Mouse (Mus musculus) myocyte (in vitro differentiated cells): ENCODE results near the gene 1500015O10Rik.

Experiments
- CEBPB ChIP-seq: IDR thresholded peaks from 2 replicates; pipeline ENCODE4 v1.6.1; 2011; ENCODE audit warnings: mild to moderate bottlenecking, moderate library complexity; ENCODE audit not compliant: poor library complexity, insufficient read depth, severe bottlenecking
- MAX ChIP-seq: IDR thresholded peaks from one replicate; pipeline ENCODE4 v1.6.1; 2011; ENCODE audit warnings: low read depth, mild to moderate bottlenecking, control low read depth
- MYOD1 ChIP-seq, 3 experiments: IDR thresholded peaks; one replicate each; pipeline ENCODE4 v1.6.1; 2011; ENCODE audit warnings: control low read depth in 2 of 3, low read depth in 2 of 3, mild to moderate bottlenecking in 2 of 3, moderate library complexity in 1 of 3; ENCODE audit not compliant: insufficient read length in 2 of 3, control insufficient read depth in 1 of 3
- POLR2A ChIP-seq: IDR thresholded peaks from one replicate; pipeline ENCODE4 v1.6.1; 2011; ENCODE audit warnings: low read depth, mild to moderate bottlenecking, control low read depth, moderate library complexity; ENCODE audit not compliant: insufficient read length
- POLR2AphosphoS2 ChIP-seq: IDR thresholded peaks from one replicate; pipeline ENCODE4 v1.6.1; 2011; ENCODE audit warnings: low read depth, control low read depth; ENCODE audit not compliant: insufficient read length
- TCF12 ChIP-seq: IDR thresholded peaks from one replicate; pipeline ENCODE4 v1.6.1; 2011; ENCODE audit warnings: mild to moderate bottlenecking, control low read depth; ENCODE audit not compliant: poor library complexity, insufficient read depth, severe bottlenecking
- TCF3 ChIP-seq: IDR thresholded peaks from one replicate; pipeline ENCODE4 v1.6.1; 2011; ENCODE audit warnings: low read depth, control low read depth; ENCODE audit not compliant: insufficient read length
- USF1 ChIP-seq: IDR thresholded peaks from one replicate; pipeline ENCODE4 v1.6.1; 2011; ENCODE audit warnings: low read depth, mild to moderate bottlenecking, control low read depth, moderate library complexity

DNA sequence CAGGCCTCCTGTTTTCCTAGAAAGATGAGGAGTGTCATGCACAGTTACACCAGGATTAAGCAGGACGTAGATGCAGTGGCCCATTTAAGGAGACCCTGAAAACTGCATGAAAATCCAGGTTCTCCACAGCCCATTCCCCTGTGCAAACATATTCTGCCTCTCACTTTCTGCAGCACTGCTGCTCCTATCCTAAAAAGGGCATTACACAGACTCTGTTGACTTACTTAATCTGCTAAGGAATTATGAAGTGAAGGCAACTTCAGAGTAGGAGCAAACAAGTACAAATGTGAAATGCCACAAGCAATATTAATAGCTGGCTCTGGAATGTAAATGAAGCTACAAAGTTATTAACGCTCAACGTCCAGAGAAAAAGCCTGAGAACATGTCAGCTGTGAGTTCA, 51.3 kb downstream of the 1500015O10Rik start:
- TF ChIP-seq POLR2A (no peak), TCF12 (no peak), POLR2AphosphoS2 (no peak), MYOD1 (IDR thresholded peaks at IDR 0.05; ENCODE audit: control insufficient read depth in 1 of 3, insufficient read length in 2 of 3, low read depth in 2 of 3) (no peak), CEBPB (no peak), MAX (no peak), TCF3 (no peak), USF1 (no peak)
